Mouse (Mus musculus) gastrocnemius, adult 8-10 months (tissue): Measurements from ENCODE around the gene Slc38a8. TPM values are rescaled to one million over a fixed set of nuclear protein-coding genes. Genes with fewer than 3 reads are reported as not detected.

Experiments used
- DNase-seq, 2 experiments: peaks; one replicate each; pipeline ENCODE4 v3.0.0; 2022; ENCODE audit warnings: low spot score in 2 of 2
- total RNA-seq, 4 experiments: library from RNA; stranded (reverse); gene quantifications; 2 replicates each; pipeline ENCODE4 v1.2.4; 2022

The Slc38a8 gene
- total RNA-seq, 4 experiments from 2014 or later: not detected

DNA sequence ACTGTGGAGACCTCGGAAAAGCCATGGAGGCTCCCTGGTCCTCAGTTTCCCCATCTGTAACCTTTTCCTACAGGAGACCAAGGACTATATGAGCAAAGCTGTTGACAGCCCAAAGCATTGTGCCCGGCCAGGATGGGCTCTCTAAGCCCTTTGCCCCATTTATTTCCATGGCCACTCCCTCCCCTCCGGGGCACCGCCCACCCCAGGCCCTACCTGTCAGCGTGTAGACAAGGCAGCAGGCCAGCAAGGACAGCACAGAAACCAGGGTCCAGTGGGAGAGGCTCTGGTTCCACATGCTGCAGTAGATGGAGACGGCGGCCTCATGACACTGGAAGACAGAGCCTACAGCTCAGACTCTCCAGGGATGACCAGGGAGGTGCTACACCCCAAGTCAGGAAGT lies 14.4 kb downstream of the Slc38a8 start:
- DNase-seq: no peak

DNA sequence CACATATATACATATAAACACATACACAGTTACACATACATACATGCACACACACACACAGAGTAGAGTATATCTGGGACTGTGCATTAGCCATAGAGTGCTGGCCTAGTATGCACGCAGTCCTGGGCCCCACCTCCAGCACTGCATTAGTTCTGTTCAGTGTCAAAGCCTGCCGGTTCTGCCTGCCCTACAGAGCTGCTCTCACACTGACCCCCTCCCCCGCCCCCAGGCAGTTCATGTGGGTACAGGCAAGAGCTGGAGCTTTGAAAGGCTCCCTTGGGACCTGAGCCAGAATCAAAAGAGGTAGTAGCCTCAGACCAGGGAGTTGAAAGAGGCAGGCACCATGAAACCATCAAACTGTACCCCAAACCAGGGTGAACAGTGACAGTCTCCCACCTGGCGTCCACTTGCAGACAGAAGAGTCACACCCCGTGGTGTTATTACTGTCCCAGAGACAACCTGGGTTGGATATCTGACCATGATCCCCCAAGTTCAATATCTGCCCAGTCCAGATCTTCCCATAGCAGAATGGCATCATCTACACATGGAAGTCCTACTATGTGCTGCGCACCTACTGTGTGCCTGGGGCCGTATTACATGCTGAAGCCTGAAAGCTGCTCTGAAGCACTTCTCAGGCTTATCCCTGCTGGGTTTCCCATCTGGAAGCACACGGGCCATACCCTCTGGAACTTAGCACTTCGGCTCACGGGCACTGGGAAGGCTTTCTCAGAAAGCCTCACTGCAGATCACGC lies 17.2 kb downstream of the Slc38a8 start:
- no peak for DNase-seq

DNA sequence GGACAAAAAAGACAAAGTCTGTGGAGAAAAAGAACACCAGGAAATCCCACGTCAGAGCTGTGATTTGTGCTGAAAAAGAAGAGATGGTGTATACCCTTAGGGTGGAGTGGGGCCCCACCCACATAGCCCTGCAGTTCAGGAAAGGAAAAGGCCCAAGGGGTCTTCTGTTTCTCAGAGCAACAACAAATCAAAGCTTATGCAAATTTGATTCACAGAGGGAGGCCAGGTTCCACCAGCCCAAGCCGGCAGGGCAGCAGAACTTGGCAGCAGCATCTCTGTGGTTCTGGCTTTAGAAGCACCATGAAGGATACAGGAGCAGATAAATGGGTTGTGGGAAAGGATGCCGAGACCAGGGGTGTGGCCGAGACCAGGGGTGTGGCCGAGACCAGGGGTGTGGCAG lies 22.8 kb downstream of the Slc38a8 start:
- no peak for DNase-seq

DNA sequence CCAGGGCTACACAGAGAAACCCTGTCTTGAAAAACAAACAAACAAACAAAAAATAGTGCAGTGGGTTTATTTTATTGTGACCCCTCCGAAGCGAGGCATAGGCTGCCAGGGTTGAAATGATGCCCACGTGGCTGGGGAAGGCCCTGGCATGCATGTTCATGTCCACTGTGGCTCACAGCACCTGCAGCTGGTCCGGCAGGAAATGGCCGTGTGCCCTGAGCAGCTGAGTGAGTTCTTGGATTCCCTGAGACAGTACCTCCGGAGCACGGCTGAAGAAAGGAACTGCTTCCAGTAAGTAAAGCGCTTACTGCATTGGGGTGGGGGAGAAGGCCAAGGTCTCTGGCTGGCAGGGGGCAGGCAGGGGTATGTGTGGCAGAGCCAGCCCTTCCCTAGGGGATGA lies 33.4 kb downstream of the Slc38a8 start:
- DNase-seq: no peak

DNA sequence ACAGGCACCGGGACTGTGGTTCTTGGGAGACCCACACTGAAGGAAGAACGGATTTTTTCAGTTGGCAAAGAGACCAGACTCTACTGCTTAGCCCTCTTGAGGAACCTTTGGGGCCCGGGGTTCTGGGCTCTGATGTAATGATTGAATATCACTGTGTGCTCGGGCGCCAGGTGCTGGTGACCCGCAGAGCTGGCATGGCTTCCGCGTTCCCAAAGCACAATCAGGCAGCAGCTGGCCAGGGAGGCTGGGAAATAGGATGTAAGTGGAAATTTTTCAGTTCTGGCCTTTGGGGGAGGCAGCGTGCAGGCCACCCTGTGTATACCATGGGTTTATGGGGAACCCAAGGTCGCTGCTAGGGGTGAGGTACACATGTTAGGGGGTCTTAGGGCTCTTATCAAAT lies 34.7 kb downstream of the Slc38a8 start:
- DNase-seq: no peak

DNA sequence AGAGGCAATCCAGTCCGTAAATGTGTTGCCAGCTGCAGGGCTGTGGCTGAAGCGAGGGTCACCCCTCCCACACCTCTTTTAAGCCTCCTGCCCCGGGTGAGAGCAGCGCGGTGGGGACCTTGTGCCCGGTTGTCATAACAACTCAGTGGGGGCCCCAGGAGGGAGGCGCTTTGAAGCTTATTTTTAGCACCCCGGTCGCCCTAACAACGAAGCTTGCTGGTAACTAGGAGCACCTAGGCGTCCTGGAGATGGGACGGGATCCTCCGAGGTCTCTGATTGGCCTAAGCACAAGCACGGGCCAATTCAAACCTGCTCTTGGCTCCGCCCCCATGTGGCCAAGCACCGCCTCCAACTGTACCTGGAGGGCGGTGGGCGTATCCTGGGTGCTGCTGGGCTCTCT lies 35.4 kb downstream of the Slc38a8 start:
- no peak for DNase-seq

DNA sequence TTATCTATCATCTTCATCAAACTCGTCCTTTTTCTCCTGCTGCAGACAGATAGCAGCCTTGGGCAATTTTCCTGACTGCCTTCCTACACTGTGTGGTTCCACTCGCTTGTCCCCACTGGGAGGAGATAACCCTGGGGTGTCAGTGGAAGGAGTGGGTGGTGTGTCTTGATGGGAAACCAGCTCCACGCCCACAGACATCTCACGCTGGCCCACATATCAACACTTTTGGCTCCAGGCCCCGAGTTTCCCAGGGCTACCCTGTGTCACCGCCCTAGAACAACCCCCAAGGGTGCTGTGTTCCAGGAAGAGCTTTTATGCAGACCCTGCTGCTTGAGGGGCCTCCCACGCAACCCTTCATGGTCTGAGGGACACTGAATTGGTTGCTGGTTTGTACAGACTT lies 37.8 kb downstream of the Slc38a8 start:
- no peak for DNase-seq

DNA sequence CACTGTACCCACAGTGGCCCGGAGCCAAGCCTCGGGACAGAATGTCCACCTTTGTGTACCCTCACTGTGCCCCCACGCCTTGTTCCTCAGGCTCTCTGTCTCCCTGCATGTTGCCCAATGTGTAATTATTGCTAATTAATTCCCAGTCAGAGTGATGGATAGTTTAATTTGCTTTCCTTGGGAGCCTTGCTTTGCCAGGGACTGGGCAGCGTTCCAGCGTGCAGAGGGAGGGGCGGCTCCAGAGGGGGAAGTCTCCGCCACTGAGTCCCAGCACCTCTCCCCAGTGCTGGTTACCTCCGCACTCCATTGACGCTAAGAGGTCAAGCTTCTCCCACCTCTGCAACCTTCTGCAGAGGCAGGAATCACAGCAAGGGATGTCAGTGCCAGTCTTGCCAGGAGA lies 40.1 kb downstream of the Slc38a8 start:
- no peak for DNase-seq

DNA sequence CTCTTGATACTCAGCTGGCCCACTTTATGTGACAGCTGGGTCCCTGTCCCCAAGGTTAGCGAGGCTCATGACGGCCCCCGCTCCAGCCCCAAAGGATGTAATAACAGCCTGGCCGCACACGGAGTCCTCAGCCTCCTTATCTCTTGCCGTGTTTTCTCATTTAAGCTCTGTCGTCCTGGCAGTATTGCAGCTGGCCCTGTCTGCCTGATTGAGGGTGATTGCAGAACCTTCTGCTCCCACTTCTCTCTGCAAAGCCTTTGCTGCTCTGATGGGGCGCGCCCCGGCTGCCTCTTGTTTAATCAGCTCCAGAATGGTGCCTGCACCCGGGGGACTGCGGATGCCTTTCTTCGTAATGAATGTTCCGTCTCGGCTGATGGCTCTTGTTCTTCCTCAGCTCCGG lies 41.8 kb downstream of the Slc38a8 start:
- no peak for DNase-seq

DNA sequence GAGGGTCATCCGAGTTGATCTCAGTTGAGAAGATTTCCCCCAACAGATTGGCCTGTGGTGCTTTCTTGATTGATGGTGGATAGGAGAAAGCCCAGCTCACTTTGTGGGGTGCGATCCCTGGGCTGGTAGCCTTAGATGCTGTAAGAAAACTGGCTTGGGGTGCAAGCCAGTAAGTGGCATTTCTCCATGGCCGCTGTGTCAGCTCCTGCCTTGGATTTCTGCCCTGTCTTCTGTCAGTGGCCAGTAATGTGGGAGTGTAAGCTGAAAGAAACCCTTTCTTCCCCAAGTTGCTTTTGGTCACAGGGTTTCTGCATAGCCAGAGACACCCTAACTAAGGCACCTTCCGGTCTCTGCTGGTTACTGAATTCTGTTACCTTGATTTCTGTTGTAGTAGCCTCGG lies 45.5 kb downstream of the Slc38a8 start:
- no peak for DNase-seq

DNA sequence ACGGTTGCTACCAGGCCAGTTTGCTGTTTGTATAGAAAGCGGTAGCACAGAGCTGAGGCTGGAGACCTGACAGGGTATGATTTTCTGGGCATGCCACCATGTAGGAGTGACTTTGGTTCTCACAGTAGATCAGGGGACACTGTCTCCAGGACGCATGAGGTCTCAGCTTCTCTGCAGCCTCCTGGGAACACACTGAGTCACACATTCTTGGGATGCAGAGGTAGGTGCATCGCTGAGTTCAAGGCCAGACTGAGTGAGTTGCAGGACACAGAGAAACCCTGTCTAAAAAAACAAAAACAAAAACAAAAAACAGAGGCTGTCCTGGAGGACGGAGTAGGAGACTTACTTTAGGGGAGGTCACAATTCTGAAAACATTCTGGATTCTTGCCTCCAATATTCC lies 48.6 kb downstream of the Slc38a8 start:
- no peak for DNase-seq

DNA sequence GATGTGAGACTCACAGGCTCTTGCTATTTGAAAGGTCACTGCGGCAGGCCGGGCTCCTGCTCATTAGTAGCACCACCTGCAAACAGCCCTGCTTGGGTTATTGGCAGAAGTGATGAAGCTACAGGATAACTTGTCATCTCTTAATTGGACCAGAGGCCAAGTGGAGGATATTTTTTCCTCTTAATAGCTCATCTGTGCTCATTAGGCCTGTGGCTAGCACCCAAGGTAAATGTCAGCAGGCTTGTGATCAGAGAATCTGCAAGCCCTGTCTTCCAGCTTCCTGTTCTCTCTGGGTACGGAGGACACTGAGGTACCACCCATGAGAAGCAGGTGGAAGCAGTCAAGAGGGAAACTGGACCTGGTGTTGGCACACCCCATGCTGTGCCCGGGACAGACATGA lies 50.4 kb downstream of the Slc38a8 start:
- no peak for DNase-seq

DNA sequence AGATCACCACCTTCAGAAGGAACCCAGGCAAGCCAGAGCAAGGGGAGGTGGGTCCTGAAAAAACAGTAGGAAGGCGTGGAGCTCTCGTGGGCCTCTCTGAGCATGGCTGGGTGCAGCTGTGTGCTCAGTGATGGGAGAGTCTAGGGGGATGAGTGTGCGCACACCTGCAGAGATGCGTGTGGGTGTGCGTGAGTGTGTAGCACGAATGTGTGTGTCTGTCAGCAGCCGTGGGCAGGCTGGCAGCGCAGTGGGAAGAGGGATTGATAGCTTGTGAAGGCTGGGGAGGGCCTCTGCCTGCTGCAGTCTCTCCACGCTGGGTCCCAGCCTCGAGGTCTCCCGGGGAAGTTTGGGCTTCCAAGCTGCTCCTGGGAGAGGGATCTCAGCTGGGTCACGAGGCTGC lies 51.9 kb downstream of the Slc38a8 start:
- DNase-seq: no peak

DNA sequence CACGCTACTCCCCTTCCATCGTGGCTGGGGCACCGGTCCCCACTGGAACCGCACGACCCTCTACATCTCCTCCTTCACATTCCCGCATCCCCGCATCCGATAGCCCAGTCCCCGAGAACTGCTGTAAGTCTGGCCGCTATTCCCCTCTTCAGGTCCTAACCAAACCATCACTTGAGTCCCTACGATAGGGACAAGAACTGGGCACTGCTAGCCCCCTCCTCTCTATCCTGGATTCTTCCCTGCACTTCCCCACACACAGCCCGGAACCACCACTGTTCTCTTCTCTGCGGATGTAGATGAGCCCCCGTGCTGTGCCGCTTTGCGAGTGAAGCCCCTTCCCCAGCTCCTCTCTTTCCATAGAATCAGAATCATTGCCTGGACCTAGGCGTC lies 53.7 kb downstream of the Slc38a8 start:
- DNase-seq: no peak

DNA sequence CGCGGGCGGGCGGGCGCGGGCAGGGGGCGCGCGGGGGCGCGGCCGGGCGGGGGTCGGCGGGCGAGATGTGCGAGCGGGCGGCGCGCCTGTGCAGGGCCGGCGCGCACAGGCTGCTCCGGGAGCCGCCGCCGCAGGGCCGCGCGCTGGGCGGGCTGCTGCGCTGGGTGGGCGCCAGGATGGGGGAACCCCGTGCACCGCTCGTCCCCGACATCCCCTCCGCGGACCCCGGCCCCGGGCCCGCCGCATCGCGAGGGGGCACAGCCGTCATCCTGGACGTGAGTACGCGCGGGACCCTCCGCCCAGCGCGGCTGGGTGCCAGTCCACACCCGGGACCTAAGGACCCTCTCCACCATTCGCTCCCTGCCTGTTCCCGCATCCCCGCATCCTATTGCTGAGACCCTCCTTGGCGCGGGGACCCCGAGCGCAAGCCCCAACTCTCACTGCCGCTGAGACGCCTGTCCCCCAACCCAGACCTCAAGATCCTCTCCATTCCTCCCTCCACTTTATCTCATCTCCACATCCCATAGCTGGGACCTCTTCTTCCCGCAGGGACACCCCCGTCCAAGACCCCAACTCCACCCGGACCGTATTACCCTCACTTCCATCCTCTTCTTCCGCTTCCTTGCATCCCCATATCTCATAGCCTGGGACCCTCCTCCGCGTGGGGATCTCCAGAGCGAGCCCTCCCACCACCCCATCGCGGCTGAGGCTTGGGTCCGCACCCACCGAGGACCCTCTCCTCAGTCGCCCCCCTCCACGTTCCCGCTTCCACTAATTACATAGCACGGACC lies 54.3 kb downstream of the Slc38a8 start:
- DNase-seq: no peak

DNA sequence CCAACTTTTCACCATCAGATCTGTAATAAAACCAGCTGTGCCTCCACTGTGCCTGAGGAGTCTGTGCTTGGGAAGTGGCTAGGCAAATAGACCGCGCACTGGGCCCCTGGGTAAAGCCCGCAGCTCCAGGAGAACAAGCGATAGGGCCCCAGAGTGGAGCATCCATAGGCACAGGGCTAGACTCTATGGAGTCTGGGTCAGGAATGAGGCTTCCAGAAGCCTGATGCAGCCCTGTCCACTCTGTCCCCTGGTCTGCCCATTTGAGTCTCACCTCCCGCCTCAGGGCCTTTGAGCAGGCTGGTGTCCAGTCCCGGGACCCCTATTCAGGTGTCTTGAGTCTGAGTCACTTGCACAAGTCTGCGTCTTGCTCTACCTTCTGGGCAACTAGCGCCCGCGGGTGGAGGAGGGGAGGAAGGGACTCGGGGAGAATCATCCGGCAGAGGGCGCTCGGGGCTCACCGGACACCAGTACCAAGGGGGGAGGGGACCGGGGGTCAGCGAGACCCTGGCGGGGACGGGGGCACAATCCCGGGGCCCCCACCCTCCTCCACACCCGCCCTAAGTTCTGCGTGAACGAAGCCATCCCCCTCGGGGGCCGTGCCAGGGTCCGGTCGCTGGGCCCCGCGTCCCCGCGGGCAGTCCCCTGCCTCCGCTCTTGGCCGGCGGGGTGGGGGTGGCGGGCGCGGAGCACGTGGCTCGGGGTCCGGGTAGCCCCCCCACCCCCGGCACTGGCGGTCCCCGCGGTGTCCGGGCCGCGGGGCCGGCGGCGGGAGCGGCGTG lies 55.1 kb downstream of the Slc38a8 start, which contains the start of gene Necab2:
Necab2 (plus strand) TSS at position 509 of the 779 bp plus-strand sequence.
- peak; percentile 74 to 75 for DNase-seq

DNA sequence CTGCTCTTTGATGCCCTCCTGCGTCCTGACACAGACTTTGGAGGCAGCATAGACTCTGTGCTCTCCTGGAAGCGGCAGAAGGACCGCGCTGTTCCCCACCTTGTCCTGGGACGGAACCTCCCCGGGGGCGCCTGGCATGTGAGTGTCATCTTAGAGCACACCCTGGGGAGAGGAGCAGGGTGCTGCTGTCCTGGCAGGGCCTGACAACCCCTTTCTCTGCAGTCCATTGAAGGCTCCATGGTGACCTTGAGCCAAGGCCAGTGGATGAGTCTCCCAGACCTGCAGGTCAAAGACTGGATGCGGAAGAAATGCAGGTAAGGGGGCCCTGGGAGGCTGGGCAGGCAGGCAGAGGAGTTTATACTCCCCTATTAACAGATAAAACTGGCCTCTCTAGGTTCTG lies 58.5 kb downstream of the Slc38a8 start:
- DNase-seq: no peak

DNA sequence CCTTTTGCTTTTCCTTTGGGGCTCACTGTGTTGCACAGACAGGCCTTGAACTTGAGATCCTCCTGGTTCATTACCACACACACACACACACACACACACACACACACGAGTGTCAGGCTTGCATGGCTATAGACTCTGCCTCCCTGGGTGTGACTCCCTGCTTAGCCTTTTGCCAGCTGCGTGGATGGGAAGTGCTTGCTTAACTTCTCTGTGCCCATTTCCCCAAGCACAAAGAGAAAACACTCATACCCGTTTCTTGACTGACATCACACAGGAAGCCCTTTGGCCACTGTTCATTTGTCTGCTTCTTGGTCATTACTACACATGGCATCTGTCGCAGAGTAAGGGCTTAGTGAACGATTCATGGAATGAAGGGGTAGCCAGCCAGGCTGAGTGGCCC lies 59.5 kb downstream of the Slc38a8 start:
- no peak for DNase-seq

DNA sequence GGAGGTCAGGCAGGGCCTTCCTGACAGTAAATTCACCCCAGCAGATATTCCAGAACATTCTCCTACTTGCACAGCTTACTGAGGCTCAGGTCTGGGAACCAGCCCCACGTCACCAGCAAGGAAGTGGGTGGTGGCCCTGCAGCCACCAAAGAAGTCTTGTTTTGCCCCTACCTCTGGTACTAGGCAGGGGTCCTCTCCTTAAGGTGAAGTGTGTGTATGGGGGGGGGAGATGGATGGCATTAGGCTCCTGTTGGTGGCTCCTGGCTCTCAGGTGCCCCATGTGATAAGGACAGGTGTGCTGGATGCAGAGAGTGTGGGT lies 60.6 kb downstream of the Slc38a8 start:
- no peak for DNase-seq

DNA sequence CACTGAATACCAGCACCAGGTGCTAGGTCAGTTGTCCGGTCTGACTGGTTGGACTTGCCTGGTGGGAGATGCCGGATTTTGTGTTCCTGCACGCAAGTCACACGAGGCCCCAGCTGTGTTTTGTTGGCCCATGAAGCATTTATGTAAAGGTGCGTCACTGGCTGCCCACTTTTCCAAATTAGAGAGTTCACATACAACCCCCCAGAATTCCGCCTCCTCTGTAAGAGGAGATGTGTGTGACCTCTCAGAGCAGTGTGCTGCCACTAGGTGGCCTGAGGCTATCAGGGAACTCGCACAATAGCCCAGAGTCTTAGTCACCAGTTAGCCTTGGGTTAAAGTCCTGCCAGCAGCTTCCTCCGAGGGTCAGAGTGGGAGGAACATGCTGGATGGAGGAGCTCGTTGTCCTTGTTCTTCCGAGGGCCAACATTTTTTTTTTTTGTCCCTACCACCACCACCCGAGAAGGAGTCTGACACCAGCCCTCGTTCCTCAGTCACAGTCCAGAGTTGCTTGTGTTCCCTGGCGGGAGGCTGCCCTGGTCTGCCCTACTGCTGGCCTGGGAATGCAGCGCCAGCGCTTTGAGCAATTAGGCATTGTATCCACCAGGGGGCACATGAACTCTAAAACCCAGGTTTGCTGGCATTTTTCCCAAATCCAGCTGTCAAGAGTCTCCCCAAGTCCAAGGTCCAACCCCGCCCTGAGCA lies 61.1 kb downstream of the Slc38a8 start:
- peak; percentile 62 to 76 for DNase-seq

DNA sequence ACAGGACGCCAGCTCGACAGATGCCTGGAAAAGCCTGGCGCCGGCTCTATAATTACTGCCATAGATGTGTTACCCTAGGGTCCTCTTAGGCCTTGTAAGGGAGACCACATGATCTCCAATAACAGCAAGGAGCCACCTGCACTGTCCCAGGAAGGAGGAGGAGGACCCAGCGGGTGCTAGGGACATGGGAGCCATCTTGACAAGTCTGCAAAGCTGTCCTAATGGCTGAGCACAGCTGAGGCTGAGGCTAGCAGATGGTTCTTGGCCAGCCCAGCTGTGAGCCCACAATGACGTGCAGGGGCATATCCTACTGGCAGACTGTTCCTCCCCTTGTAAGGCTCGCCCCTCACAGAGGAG lies 61.6 kb downstream of the Slc38a8 start:
- no peak for DNase-seq

DNA sequence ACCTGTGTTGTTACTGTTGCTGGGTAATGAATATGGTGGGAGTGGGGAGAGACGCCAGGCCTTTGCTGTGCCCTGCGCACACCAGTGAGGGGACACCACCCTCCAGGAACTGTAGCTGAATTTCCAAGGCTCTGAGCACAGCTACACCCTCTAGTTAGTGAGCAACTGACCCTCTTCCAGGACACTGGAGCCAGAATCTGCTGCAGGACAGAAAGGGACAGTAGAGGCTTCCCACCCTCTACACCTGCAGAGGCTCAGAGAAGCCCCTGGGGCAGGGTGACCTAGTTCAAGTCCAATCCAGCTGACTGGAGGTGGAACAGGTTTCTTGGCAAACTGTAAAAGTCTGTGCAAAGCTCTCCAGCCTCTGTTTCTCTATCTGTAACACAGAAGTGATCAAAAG lies 62.1 kb downstream of the Slc38a8 start:
- DNase-seq: no peak
